Mouse (Mus musculus): ENCODE data around the gene Ankrd22.
"Not testable (repeated sequence)": the region's sequence is repeated elsewhere in the genome, so short reads cannot be mapped to it uniquely, and the experiment has no call there.

The Ankrd22 gene

DNA sequence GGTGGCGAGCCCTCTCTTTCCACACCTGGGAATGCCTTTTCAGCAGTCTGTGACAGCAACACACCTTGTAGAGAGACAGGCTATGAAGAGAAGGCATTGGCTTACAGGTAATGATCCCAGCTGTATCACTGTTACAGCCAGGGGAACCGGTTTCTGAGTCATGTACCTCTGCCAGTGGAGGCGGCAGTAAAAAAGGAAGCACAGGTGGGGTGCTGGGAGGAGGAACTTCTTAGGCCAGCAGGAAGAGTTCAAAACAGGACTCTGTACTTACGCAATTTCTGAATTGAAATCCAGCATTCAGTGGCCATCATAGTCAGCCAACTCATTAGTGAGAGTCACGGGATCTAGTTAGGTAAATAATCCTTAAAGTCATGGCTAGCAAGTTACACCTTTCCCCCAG lies at the start of gene Ankrd22:
Gene Ankrd22 (minus strand): TSS at position 163 of the 400 bp plus-strand sequence.
- DNase-seq (ENCODE audit: low read depth in 1 of 2, low spot score in 2 of 2) = no peak

DNA sequence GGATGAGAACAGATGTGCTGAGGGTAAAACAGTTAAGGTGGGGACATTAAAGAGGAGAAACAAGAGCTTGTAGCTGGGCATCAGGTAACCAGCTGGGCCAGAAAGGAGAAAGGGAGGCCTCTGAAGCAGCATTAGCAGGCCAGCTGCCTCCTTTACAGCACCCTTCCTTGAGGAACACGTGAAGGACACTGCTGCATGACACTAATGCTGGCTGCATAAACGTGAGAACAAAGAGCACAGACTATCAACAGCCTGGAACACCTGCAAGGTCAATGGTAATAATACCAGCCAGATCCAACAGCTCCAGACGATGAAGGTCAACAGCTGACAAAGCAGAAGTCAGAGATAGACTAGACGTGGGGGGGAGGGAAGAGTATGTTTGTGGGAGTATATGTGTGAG lies 48.3 kb upstream of the Ankrd22 start:
- no peak for DNase-seq (ENCODE audit: low read depth in 1 of 2, low spot score in 2 of 2)

DNA sequence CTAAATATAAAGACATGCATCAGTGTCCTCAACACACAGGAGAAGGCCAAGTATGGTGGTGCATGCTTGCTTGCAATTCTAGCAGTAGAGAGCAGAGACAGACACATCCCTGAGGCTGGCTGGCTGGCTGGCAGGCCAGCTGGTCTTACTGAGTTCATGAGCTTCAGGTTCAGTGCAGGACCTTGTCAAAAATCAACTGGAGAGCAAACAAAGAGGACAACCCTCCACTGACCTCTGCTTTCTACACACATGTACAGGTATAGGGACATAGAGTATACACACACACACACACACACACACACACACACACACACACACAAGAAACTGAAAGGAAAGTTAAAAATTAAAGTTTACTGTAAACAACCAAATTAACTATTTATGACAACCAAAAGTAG lies 47.4 kb upstream of the Ankrd22 start:
- no peak for DNase-seq (ENCODE audit: low read depth in 1 of 2, low spot score in 2 of 2)

DNA sequence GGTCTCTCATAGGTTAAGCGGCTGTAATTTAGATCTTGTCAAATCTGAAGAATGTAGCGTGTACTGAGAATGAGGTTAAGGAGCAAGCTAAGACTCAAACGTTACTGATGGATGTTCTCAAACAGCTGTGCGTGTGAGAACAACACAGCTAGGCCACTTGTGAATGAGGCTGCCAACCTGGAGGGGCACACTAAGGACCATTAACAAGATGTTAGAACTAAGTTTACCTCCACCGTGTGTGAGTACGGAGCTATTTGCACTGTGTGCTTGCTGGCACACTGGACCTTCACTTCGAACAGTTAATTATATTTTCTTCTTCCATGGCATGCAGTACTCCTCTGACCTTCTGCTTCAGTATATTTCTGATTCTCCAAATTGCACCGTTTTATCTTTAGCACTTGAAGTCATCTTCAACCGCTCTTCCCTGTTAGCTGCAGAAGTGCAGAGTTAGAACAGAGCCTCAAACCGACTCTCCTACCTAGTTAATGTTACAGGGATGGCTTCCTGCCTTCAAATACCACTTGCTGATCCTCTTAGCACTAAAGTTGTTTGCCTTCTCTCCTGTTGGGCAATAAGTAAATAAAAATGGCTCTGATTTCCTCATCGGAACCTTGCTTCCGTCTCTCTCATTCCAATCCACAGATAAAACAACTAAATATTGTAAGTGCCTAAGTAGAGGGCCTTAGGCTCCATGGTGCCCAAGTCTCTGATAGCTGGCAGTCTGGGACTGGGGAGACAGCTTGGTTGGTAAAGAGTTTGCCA lies 46.8 kb upstream of the Ankrd22 start:
- no peak for DNase-seq (ENCODE audit: low read depth in 1 of 2, low spot score in 2 of 2)

DNA sequence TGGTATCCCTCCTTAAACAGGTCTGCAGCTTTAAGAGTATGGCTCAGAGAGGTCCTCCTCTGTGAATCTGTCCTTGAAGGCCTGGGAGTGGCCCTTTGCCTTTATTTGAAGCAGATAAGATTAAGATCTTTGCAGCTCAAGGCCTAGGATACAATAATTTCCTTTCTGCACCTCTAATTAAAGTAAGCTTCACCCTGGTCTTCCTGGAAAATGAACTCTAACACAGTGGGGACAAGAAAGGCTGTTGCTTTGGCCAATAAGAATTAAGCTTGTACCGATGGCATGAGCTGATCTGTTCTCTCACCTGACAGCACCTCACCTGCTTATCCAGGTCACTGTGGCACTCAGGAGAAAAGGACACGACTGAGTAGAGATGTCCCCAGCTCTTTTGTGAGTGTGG lies 45.0 kb upstream of the Ankrd22 start:
- DNase-seq (ENCODE audit: low read depth in 1 of 2, low spot score in 2 of 2) = no peak

DNA sequence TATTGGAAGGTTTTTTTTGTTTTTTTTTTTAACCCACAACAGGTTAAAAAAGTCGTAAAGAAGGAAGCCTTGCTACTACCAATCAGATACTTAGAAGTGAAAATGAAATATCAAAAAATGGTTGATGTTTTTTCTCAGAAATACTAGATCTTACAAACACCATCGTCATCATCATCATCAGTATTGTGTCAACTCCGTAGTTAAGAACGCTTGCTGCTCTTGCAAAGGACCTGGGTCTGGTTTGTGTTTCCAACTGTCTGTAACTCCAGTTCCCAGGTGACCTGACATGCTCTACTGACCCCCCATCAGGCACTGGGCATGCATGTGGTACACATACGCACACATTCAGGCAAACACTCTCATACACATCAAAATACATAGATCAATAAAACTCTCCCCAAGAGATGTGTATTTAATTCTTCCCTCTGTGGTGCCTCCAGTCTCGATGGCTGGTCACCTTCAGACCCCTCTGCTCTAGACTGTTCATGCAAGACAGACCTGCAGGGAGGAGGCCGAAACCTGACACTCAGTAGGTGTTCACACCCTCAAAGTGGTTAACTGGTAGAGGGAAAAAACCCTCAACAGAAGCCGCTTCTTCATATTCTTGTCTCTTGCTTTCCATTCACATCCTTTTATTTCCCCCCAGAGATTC lies 44.2 kb upstream of the Ankrd22 start:
- no peak for DNase-seq (ENCODE audit: low read depth in 1 of 2, low spot score in 2 of 2)

DNA sequence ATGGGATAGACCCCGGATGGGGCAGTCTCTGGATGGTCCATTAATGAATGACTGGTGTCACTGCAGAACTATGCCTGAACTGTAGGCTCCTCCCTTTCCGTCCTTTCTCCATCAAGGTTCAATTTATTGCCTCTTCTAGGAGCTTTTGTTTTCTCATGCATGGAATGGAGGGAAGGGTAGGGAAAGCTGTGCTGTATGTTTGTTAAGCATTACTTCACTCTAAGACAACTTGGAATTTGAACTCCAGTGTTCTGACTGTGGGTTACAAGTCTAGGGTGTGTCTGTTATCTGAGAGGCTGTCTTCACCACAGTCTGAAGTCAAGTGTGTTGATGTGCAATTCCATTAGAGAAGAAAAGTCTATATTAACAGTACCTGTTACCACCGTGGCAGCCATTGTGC lies 43.2 kb upstream of the Ankrd22 start:
- no peak for DNase-seq (ENCODE audit: low read depth in 1 of 2, low spot score in 2 of 2)

DNA sequence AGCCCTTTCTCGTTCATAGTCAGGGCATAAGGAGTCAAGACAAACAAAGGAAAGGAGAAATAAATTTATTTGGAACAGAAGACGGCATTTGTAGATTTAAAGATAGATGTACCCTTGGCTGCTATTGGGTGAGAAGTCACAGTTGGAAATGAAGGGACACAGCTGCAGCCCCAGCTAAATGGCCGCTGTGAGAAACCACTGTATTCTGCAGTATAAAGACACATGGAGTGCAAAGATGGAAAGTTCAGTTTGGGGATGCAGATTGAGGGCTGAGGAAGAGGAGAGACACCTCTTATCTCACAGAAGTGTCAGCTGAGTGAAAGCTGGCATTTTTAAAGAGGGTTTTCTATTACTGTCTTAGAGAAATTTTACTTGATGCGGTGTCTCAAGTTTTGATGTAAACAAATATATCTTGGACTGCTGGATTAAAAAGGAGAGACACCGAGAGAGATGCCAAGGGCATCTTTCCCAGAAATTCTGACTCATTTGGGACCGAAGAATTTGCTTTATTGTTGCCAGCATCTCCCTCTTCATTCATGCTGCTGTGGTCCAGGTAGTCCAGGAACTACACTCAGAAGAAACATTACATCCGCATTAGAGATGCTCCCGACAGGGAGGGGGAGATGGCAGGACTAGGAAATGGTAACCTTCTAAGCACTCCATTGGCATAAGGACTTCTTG lies 41.0 kb upstream of the Ankrd22 start:
- DNase-seq (ENCODE audit: low read depth in 1 of 2, low spot score in 2 of 2) = no peak

DNA sequence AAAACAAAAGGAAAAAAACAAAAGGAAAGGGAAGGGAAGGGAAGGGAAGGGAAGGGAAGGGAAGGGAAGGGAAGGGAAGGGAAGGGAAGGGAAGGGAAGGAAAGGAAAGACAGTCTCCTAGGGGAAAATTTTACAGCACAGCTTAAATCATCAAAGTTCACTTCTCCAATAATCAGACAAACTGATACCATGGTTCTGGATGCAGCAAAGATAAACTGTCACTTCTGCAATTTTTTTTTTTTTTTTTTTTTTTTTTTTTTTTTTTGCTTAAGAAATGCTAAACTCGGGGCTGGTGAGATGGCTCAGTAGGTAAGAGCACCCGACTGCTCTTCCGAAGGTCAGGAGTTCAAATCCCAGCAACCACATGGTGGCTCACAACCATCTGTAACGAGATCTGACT lies 40.3 kb upstream of the Ankrd22 start:
- DNase-seq (ENCODE audit: low read depth in 1 of 2, low spot score in 2 of 2) = not testable (repeated sequence)

DNA sequence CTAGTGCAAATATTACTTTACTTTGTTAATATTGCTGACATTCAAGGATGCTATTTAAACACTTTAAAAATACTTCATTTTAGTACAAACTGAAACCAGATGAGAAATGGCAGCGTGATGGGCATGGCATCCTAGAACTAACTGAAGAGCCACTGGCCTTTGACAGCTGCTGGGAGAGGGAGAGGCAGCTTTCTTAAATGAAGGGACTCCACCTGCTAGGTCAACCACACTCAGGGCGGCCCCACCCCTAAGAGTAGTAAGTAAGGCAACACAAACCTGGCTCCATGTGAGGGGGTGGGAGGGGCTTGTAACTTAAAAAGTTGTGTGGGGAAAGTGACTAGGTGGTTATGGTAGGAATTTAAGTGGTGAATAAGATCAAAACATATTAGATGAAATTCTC lies 36.8 kb upstream of the Ankrd22 start:
- DNase-seq (ENCODE audit: low read depth in 1 of 2, low spot score in 2 of 2) = no peak

DNA sequence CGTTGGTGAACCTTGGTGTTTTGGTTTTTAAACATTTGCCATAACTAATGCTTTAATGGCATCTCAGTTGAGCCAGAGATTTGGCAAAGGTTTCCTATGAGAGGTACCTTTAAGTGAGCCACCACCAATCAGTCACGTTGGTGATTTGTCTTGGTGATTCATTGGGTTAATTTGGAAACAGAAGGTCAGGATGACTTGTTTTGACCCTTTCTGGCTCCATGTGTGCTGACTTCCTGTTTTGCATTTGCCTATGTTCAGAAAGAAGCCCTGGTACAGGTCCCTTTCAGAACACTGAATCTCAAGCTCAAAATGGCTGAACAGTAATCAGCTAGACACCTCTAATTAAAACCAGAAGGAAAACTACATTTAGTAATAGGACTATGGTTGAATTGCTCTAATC lies 33.6 kb upstream of the Ankrd22 start:
- DNase-seq (ENCODE audit: low read depth in 1 of 2, low spot score in 2 of 2) = peak in 1 of 2 experiments; percentile 12

DNA sequence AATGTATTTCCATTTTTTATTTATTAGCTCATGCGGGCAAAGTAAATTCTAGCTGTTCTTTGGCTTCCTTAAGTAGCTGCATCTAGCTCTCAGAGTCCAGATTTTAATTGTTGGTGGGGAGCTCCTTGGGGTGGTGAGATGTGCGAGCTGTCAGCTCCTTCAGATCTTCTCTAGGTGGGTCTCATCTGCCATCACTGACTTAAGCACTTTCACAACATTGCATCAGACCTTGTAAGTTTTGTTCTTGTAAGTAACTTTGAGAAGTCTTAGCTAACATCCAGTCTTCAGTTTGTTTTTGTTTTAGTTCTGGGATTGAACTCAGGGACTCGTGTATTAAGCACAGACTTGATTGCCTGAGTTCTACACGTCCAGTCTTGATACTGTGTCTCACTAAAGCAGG lies 33.0 kb upstream of the Ankrd22 start:
- DNase-seq (ENCODE audit: low read depth in 1 of 2, low spot score in 2 of 2) = no peak

DNA sequence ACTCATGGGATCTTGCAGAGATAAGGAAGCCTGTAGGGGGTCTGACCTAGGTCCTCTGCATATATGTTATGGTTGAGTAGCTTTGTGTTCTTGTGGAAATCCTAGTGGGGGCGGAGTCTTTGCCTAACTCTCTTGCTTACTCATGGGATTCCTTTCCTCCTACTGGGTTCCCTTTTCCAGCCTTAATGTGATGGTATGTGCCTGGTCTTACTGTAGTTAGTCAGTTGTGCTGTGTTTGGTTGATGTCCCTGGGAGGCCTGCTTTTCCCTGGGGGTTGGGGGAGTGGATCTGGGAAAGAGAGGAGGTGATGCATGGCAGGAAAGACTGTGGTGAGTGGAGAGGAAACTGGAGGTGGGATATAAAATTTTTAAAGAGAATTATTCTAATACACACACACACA lies 32.2 kb upstream of the Ankrd22 start:
- no peak for DNase-seq (ENCODE audit: low read depth in 1 of 2, low spot score in 2 of 2)

DNA sequence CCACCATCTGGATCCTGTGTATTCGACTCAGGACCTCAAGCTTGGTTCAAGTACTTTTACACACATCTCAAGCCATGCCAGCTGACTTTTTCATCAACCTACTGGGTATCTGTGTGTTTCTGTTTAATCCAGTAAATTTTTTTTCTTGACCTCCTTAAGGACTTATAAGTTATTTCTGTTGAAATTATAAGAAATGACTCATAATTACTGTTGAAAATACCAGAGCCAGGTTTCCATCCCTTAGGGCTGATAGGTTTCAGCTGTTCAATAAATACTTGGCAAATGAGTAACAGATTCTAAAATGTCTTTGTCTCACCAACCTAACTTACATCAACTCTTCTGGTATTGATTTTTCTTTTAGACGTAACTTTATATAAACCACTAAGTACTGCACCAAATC lies 29.2 kb upstream of the Ankrd22 start:
- no peak for DNase-seq (ENCODE audit: low read depth in 1 of 2, low spot score in 2 of 2)

DNA sequence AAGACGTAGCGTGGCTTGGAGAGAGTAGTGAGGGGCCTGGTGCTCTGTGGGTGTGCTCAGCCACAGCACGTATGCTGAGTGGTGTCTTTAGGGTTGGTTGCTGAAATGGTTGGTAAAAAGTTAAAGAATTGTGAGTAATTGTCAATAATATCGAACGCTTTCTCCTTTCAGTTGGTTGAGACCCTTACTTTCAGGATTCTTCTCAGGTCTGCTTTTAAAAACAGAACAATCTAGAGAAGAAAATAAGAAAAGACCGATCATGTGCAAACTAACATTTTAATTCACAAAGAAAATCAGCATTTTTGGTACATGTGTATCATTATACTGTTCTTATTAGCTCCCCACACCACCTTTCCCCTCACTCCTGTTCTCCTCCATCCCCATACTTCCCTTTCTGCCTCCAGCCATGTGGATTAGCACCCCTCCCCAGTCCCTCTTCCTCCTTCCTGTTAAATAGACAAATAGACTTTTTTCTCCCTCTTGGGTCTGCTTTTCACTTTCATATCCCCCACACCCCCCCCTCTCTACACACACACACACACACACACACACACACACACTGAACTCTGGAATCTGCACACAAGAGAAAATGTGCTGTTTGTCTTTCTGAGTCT lies 28.4 kb upstream of the Ankrd22 start:
- no peak for DNase-seq (ENCODE audit: low read depth in 1 of 2, low spot score in 2 of 2)

DNA sequence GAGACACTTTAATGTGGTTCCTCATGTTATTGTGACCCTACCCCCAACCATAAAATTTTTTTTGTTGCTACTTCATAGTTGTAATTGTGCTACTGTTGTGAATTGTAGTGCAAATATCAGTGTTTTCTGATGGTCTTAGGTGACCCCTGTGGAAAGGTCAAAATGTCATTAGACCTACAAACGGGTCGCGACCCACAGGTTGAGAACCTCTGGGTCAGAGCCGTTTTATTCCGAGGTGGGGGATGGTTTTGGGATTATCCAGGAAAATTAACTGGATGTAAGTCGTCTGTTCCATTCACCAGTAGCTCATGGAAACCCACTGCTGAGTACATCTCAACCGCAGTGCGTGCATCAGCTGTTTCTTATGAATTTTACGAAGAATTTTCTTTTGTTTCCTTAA lies 27.8 kb upstream of the Ankrd22 start:
- DNase-seq (ENCODE audit: low read depth in 1 of 2, low spot score in 2 of 2) = no peak

DNA sequence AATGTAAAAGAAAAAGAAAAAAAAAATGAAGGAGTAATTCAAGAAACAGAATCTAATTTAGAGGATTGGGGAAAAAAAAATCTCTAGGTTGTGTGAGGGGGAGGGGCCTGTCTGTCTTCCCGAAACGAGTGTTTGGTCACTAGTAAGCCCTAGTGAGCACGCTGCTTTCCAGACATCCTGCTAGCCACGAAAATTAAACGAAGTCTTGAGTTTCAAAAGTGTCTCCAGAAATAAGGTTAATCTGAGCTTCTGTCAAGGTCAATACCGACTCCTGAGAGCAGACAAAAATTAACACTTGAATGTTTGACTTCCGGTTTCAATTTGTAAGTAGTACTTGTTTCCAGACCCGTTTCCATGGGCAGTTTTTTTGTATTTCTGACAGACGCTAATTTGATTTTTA lies 27.3 kb upstream of the Ankrd22 start:
- DNase-seq (ENCODE audit: low read depth in 1 of 2, low spot score in 2 of 2) = no peak

DNA sequence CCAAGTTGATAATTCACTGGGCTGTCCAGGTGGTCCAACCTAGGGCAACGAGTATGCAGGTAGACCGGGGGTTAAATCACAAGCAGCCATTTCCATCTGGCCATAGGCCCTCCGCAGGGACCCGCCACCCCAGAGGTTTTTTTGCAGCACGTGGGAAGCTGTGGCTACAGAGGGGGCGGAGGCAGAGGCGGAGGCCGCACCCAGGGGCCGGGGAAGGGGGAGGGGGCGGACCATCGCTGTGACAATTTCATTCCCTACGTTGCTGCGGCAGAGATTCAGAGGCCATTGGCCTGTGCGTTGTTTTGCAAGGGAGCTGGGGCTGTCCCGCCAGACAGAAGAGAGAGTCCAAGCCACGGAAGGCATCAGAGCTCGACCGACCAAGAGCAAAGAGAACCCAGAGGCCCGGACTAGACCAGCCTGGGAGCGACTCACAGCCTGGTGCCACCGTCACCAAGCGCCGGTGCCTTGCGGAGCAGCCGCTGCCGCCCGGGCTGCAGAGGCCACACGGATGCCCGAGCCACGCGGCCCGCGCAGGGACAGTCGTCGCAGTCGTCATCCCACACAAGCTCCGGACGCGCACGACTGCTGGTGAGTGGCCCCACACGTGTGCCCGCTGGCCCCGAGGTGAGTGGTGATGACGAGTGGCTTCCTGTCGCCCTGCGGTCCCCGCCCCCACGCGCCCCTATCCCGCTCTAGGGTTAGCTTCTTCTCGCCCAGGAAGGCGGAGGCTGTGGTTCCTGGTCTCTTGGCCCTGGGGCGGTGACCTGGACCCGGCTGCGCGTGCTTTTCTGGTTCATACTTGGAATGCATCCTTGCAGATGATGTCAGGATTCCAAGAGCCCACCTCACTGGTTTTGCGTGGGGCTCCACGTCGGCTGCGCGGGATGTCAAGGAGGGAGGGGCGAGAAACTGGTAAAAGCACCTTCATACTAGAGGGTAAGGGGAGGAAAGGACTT lies 26.4 kb upstream of the Ankrd22 start, which contains the start of gene Stambpl1:
Gene Stambpl1 (plus strand): TSS at position 222 of the 956 bp plus-strand sequence.
- DNase-seq (ENCODE audit: low read depth in 1 of 2, low spot score in 2 of 2) = peak in 1 of 2 experiments; percentile 66

DNA sequence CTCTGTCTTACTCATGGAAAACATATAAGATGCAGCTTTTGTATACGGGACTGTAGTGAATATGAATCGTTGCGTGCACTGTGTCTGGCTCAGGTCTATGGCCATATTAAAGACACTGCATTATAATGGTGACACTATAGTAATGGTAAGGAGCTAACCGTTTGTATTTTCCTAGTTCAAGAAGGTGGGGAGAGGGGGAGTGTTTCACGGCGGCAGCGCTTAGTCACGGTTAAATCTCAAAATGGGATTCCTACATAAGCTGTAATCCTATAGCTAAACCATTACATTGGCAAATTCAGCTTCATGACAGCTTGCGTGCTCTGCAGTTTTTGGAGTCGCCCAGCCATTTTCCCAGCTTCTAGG lies 25.8 kb upstream of the Ankrd22 start:
- no peak for DNase-seq (ENCODE audit: low read depth in 1 of 2, low spot score in 2 of 2)

DNA sequence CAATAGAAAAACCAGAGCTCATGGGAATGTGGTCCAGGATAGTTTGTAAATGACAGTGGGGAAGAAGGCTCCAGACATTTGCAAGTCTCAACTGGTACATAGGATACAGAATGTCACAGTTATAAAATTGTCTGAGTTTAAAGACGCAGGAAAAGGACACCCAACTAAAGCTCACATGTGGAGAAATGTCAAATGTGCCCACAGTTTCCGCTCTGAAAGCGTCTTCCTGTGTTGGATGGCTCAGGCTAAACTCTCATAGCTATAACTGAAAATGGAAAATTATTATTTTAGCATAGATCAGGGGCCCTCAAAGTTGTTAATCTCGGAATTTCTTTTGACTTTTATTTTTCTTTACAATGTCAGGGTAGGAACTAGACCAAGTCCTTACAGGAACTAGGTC lies 21.0 kb upstream of the Ankrd22 start:
- no peak for DNase-seq (ENCODE audit: low read depth in 1 of 2, low spot score in 2 of 2)

DNA sequence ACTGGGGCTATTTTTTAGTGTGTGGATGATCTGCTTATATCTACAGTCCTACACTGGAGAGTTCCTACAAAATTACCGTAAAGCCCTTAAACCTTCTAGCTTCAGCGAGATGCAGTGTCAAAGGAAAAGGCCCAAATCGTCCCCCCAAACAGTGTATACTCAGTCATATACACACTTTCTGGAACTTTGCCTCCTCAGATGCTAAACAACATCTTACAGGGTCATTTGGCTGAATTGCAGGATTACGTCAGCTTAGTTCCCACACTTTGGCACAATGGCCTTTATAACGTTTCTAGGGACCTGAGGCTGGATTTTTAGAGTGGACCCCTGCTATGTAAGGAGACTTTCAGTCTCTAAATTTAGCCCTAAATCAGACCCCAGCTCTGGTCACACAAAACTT lies 16.6 kb upstream of the Ankrd22 start:
- no peak for DNase-seq (ENCODE audit: low read depth in 1 of 2, low spot score in 2 of 2)
